Mouse (Mus musculus) forebrain, embryonic 11.5 days (tissue): ENCODE data around the gene Prim2. TPM values are rescaled to one million over a fixed set of nuclear protein-coding genes. Genes with fewer than 3 reads are reported as not detected.

Experiments used
- ATAC-seq: fragments of 200-750 bp; cut with Nextera tagmentation; replicated peaks from 2 replicates; pipeline ENCODE4 v1.8.0; 2017; ENCODE audit warnings: moderate TSS enrichment; ENCODE audit not compliant: low FRiP score
- DNase-seq: peaks from one replicate; pipeline ENCODE4 v3.0.0-alpha.2; 2017; ENCODE audit warnings: low spot score
- H3K27ac ChIP-seq: fragments of 300-500 bp; sonication (generic); 2 replicates; pipeline ENCODE4 v1.5.1; 2014; ENCODE audit warnings: low read depth, low read length
- H3K27me3 ChIP-seq: fragments of 300-500 bp; sonication (generic); 2 replicates; pipeline ENCODE4 v1.6.1; 2014; ENCODE audit warnings: mild to moderate bottlenecking, low read length, mixed read lengths; ENCODE audit not compliant: control insufficient read depth, insufficient read depth
- H3K36me3 ChIP-seq: fragments of 300-500 bp; sonication (generic); 2 replicates; pipeline ENCODE4 v1.6.1; 2014; ENCODE audit warnings: mild to moderate bottlenecking, low read length, moderate library complexity, mixed read lengths; ENCODE audit not compliant: control insufficient read depth, insufficient read depth
- H3K4me1 ChIP-seq: fragments of 300-500 bp; sonication (generic); replicated peaks from 2 replicates; pipeline ENCODE4 v1.6.1; 2014; ENCODE audit warnings: low read length, mixed read lengths; ENCODE audit not compliant: control insufficient read depth, insufficient read depth
- H3K4me2 ChIP-seq: fragments of 300-500 bp; sonication (generic); 2 replicates; pipeline ENCODE4 v1.6.1; 2014; ENCODE audit warnings: low read depth, mild to moderate bottlenecking, low read length, moderate library complexity, mixed read lengths; ENCODE audit not compliant: severe bottlenecking
- H3K4me3 ChIP-seq: fragments of 300-500 bp; sonication (generic); 2 replicates; pipeline ENCODE4 v1.5.1; 2014; ENCODE audit warnings: low read depth, low read length
- H3K9ac ChIP-seq: fragments of 300-500 bp; sonication (generic); 2 replicates; pipeline ENCODE4 v1.6.1; 2014; ENCODE audit warnings: low read length
- H3K9me3 ChIP-seq: fragments of 300-500 bp; sonication (generic); 2 replicates; pipeline ENCODE4 v1.6.1; 2016; ENCODE audit warnings: low read length, mixed read lengths; ENCODE audit not compliant: control insufficient read depth
- WGBS: fragments of 180-500 bp; shearing (Covaris S2); extraction: QIAGEN DNeasy Blood & Tissue Kit; methylation state at CpG from one replicate; pipeline ENCODE4 v1.1.7; 2014; 5-methylcytosine and 5-hydroxymethylcytosine counted together
- polyA plus RNA-seq: library from polyadenylated mRNA; unstranded; fragments of >200 nt; fragmentation: Nextera tagmentation; extraction: Ambion mirVana; gene quantifications from 2 replicates; pipeline ENCODE4 v1.2.1, GENCODE M21; 2014

Gene Prim2
- polyA plus RNA-seq, 1 experiment from 2014 or later = 58.8 TPM

DNA sequence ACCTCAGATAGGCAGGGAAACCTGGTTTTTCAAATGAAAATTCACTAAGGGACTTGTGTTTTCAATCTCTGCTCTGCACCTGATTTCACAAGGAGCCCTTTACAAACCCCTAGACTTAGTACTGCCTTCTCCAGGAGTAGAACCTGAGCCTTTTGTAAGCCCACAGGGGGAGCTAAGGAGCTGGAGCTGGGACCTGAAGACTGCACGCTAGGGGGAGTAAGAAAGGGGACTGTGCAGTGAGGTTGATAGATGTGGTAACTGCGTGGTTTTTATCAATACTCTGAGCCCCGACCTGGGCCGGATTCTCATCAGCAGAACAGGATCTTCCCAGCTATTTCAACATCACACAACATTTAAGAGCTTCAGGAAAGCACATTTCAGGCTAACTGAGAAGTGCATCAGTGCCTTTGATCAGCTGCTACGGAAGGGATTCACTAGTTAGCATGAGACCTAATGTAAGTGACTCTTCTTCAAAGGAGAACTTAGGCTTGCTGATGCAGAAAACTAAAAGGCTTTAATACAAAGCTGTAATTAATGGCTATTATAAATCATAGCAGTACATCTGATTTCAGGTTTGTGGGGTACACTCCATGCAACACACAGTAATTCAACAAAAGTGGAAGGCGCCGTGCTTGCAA, 103.7 kb downstream of the Prim2 start:
- DNase-seq (no peak), ATAC-seq (no peak)
- no peaks in the 10 kb centered on the region for H3K4me1 ChIP-seq
- H3K27ac ChIP-seq = no peak overlapping the region
- H3K4me2 ChIP-seq = no peak overlapping the region
- no peaks in the 10 kb centered on the region for H3K36me3 ChIP-seq
- no peak overlapping the region for H3K4me3 ChIP-seq
- H3K27me3 ChIP-seq = no peaks in the 10 kb centered on the region
- 57% methylated on average over 7 of the region's 7 CpGs for WGBS
- no peaks in the 10 kb centered on the region for H3K9me3 ChIP-seq
- H3K9ac ChIP-seq = no peak overlapping the region

DNA sequence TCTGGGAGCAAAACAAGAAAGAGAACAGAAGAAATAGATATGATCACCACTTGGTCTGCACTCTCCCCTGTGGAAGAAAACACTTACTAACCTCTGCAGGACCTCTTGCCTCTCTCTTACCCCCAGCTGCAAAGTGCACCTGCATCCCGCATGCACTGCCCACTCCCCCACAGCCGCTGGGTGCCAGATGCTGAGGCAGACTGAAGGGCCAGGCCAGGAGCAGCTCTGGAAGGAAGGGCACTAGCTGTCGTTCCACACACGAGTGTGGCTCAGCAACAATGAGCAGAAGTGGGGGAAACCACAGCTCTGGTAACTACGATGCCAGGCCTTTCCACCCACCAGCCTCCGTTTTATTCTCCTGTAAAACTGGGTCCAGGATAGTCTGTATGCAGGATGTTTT, 105.6 kb downstream of the Prim2 start:
- no peaks in the 10 kb centered on the region for H3K4me1 ChIP-seq
- H3K36me3 ChIP-seq = no peaks in the 10 kb centered on the region
- H3K4me2 ChIP-seq = no peak overlapping the region
- no peak overlapping the region for H3K4me3 ChIP-seq
- 85% methylated on average over 6 of the region's 6 CpGs for WGBS
- H3K27me3 ChIP-seq = no peaks in the 10 kb centered on the region
- no peak overlapping the region for H3K27ac ChIP-seq
- no peak for ATAC-seq
- H3K9ac ChIP-seq = no peak overlapping the region
- no peaks in the 10 kb centered on the region for H3K9me3 ChIP-seq
- no peak for DNase-seq

DNA sequence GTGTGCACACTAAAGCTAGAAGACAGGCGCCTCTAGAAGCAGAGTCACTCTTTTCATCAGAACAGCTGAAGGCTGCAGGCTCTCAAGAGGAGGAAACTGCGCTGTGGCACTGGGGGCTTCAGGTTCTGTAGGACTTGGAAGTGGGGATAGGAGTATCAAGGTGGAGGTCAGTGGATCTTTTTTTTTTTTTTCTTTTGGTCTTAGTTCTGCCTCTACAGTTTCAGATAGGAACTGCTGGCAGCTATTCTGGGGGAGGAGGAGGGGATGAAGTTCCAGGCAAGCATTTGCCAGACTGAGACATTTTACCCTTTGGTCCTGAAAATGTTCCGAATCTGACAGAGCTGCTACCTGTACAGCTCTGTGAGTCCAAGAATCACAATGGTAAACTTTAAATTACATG, 106.0 kb downstream of the Prim2 start:
- WGBS = 94% methylated on average over 3 of the region's 3 CpGs
- no peak overlapping the region for H3K27ac ChIP-seq
- no peaks in the 10 kb centered on the region for H3K9me3 ChIP-seq
- H3K4me1 ChIP-seq = no peaks in the 10 kb centered on the region
- ATAC-seq (no peak), DNase-seq (no peak)
- no peak overlapping the region for H3K4me2 ChIP-seq
- no peak overlapping the region for H3K4me3 ChIP-seq
- no peaks in the 10 kb centered on the region for H3K27me3 ChIP-seq
- H3K36me3 ChIP-seq = no peaks in the 10 kb centered on the region
- H3K9ac ChIP-seq = no peak overlapping the region

DNA sequence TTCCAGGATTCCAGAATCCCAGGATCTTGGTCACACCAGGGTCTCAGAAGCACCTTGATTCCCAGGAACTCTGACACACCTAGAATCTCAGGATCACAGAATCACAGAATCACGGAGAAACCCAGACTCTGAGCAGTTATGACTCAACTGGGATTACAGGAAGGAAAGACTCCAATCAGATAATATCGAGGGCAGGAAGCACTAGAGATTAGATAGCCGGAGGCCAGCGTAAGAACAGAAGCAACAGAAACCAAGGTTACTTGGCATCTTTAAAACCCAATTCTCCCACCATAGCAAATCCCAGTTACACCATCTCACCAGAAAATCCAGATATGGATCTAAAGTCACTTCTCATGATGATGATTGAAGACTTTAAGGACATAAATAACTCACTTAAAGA, 113.0 kb downstream of the Prim2 start:
- WGBS = 90% methylated on average over 4 of the region's 4 CpGs
- Histone ChIP-seq H3K9me3 (no peaks in the 10 kb centered on the region), H3K36me3 (no peaks in the 10 kb centered on the region)

DNA sequence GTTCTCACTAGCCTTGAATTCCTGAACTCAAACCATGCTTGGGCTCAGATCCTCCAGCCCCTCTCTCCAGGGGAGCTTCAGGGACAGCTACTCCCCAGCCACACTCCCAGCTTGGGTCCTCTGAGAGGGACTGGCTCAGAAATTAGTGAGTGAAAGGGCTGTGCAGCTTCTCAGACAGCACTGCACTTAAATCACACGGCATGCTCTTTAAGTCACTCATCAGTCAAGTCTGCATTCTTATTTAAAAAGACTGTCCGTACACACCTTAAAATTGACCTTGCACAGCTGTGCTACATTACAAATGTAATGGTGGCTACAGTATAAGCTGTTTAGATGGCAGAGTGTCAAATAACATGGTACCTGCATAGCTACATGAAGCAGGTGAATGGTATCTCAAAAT, 114.0 kb downstream of the Prim2 start:
- Histone ChIP-seq H3K36me3 (no peaks in the 10 kb centered on the region), H3K4me3 (no peak overlapping the region), H3K4me2 (no peak overlapping the region), H3K27me3 (no peaks in the 10 kb centered on the region), H3K4me1 (no peaks in the 10 kb centered on the region), H3K9ac (no peak overlapping the region), H3K9me3 (no peaks in the 10 kb centered on the region), H3K27ac (no peak overlapping the region)
- DNase-seq (no peak), ATAC-seq (no peak)
- 76% methylated on average over 2 of the region's 2 CpGs for WGBS

More for the DNA sequence above, 113.0 kb downstream of the Prim2 start:
- Histone ChIP-seq H3K4me3 (no peak overlapping the region), H3K27ac (no peak overlapping the region), H3K9ac (no peak overlapping the region), H3K27me3 (no peaks in the 10 kb centered on the region), H3K4me1 (no peaks in the 10 kb centered on the region), H3K4me2 (no peak overlapping the region)
- no peak for DNase-seq
- ATAC-seq = no peak

DNA sequence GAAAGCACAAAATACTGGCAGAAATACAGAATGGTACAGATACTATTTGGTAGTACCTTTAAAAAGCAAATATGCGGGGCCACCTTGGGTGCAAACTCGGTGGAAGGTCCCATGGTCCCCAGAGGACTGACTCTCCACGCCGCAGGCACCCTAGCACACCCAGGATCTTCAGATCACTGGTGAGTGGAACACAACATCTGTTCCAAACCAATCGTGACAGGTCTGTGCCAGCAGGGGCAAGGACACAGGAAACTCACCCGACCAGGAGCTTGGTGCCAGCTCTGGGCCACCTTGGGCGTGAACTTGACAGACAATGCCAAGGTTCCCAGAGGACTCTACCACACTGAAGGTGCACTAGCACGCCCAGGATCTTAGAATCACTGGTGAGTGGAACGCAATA, 118.2 kb downstream of the Prim2 start:
- Histone ChIP-seq H3K9me3 (no peaks in the 10 kb centered on the region), H3K9ac (no peak overlapping the region), H3K4me2 (no peak overlapping the region), H3K27ac (no peak overlapping the region), H3K36me3 (no peaks in the 10 kb centered on the region), H3K27me3 (no peaks in the 10 kb centered on the region), H3K4me1 (no peaks in the 10 kb centered on the region), H3K4me3 (no peak overlapping the region)
- ATAC-seq (no peak), DNase-seq (no peak)
- WGBS = 90% methylated on average over 9 of the region's 9 CpGs

DNA sequence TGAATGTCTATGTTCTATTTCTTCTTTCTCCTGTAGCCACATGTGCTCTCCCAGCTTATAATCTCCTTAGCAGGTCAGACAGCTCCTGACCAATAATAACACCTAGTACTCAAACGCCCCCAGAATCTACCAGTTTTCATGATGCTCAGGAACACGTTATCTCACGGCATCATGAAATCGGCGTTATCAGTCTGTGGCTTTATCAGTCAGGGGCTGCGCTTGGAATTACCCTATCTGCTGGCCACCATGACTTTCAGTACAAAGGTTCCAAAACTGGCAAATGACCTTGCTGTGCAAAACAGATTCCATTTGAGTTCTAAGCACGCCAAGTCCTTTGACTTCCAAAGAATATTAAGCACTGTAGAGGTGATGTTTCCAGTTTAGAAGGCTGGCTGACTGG, 127.9 kb downstream of the Prim2 start:
- no peak overlapping the region for H3K9ac ChIP-seq
- H3K36me3 ChIP-seq = no peaks in the 10 kb centered on the region
- H3K9me3 ChIP-seq = no peaks in the 10 kb centered on the region
- H3K4me3 ChIP-seq = no peak overlapping the region
- no peaks in the 10 kb centered on the region for H3K27me3 ChIP-seq
- no peaks in the 10 kb centered on the region for H3K4me1 ChIP-seq
- H3K27ac ChIP-seq = no peak overlapping the region
- DNase-seq (no peak), ATAC-seq (no peak)
- H3K4me2 ChIP-seq = no peak overlapping the region
- 95% methylated on average over 7 of the region's 7 CpGs for WGBS

DNA sequence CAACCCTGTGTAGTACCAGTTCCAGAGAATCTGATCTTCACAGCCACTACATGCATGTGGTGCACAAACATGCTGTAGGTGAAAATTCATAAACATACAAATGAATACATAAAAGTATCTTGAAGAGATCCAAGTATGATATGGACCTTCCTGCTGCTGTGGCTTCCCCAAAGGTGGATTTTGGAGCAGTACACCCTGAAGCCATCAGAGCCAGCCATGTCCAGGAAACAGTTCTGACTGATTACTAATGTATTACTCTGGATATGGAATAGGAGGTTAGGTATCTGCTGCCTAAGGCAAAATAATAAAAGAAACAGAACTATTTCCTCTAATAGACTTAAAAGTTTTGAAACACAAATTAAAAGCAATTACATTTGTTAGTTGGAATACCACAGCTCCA, 131.6 kb downstream of the Prim2 start:
- no peak overlapping the region for H3K4me2 ChIP-seq
- no peaks in the 10 kb centered on the region for H3K27me3 ChIP-seq
- ATAC-seq = no peak
- no peak overlapping the region for H3K4me3 ChIP-seq
- no peaks in the 10 kb centered on the region for H3K4me1 ChIP-seq
- DNase-seq = no peak
- no peaks in the 10 kb centered on the region for H3K9me3 ChIP-seq
- no peaks in the 10 kb centered on the region for H3K36me3 ChIP-seq
- H3K27ac ChIP-seq = no peak overlapping the region
- no peak overlapping the region for H3K9ac ChIP-seq

DNA sequence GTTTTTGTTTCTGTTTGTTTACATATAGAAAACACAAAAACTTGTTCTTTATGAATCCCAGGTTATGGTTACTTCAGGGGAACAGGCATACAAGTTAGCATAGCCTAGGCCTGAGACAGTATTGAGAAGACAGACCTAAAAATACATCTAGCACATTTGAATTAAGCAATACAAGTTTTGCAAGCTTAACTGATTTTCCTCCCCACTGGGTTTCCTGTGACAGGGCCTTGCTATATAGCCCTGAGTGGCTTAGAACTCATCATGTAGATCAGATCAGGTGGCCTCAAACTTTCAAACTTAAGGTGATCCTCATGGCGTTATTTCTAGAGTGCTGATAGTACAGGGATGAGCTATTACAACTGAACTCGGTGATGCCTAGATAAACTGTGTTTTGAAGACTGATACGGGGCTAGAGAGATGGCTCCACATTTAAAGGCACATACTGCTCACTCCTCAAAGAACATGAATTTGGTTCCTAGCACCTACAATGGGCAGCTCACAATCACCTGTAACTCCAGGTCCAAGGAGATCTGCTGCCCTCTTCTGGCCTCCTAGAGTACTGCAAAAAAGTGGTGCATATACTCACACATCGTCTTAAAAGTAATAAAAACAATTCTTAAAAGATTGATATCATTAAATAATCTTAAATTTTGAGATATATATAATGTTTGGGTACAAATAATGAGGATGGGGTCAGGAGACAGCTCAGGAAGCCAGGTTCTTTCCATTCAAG, 133.2 kb downstream of the Prim2 start:
- H3K9ac ChIP-seq = no peak overlapping the region
- H3K4me2 ChIP-seq = no peak overlapping the region
- H3K4me3 ChIP-seq = no peak overlapping the region
- H3K4me1 ChIP-seq = no peaks in the 10 kb centered on the region
- no peaks in the 10 kb centered on the region for H3K36me3 ChIP-seq
- DNase-seq (no peak), ATAC-seq (no peak)
- WGBS = 94% methylated on average over 4 of the region's 4 CpGs
- no peaks in the 10 kb centered on the region for H3K9me3 ChIP-seq
- H3K27ac ChIP-seq = no peak overlapping the region
- no peaks in the 10 kb centered on the region for H3K27me3 ChIP-seq
